Mouse (Mus musculus): ENCODE data around the gene Ola1. TPM values are rescaled to one million over a fixed set of nuclear protein-coding genes. Genes with fewer than 3 reads are reported as not detected.

Gene Ola1
- total RNA-seq, 2 experiments from 2014 or later, result 113 to 120 TPM

- intact Hi-C loops (cut with DNase I), result loop anchor here (10.0 kb wide), 1 partner anchor 565 kb away; no protein-coding TSS in a partner anchor
- DNase-seq (ENCODE audit: low spot score in 2 of 2), result no peak
Measured at GRCm38 (mm10) chr2:73079311-73079710, 139.4 kb downstream of the Ola1 start.

DNA sequence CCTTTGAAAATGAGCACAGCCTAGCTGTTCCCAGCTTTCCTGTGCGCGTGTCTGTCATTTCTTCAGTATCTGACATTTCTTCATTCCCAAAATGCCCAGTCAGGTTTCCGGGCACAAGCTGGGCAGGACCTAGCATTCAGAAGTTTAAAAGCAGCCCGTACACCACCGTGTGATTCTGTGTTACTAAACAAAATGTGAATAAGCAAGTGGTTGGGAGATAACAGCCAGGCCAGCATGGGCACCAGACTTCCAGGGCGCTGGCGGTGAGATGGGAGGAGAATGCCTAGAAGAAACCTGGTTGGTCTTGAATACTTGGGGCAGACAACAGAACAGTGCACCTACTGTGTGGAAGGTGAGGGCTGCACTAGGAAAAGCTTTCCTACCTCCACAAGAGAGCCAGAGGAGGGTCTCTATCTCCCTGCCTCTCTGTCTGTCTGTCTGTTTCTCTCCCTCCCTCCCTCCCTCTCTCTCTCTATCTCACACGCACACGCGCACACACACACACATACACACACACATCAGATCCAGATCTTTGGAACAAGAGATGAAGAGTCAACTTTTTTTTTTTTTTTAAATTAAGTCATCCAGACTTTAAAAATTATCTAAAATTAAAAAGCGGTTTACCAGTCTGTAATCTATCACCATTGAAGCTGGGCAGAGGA, 144.8 kb downstream of the Ola1 start:
- no peak for DNase-seq (ENCODE audit: low spot score in 2 of 2)
- intact Hi-C loops (cut with DNase I), result loop anchor here (10.0 kb wide), 1 partner anchor 559 kb away; no protein-coding TSS in a partner anchor

DNA sequence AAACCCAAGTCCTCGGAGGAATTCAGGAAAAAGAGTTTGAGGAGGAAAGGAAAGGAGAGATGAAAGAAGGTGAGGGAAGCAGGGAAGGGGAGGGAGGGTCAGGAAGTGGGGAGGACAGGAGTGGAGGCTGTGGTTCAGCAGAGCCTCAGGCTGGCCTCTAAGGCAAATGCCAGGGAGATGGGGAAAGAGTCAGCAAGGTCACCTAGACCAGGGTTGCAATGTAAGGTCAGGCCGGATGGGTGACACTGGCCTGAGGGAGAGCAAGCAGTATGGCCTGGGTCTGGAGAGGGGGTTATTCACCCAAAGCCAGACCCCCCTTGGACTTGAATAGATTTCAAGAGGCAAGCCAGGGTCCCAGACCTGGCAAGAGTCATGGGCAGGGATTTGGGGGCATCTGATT, 147.5 kb downstream of the Ola1 start:
- intact Hi-C loops (cut with DNase I), result loop anchor here (10.0 kb wide), 1 partner anchor 556 kb away; no protein-coding TSS in a partner anchor
- no peak for DNase-seq (ENCODE audit: low spot score in 2 of 2)

- no peak for DNase-seq (ENCODE audit: low spot score in 2 of 2)
- intact Hi-C loops (cut with DNase I), result loop anchor here (10.0 kb wide), 1 partner anchor 556 kb away; no protein-coding TSS in a partner anchor
Measured at GRCm38 (mm10) chr2:73070449-73071076, 148.2 kb downstream of the Ola1 start.

GRCm38 (mm10) chr2:73069223-73069825, 149.4 kb downstream of the Ola1 start:
- DNase-seq (ENCODE audit: low spot score in 2 of 2), result no peak
- intact Hi-C loops (cut with DNase I), result no loop called here

DNA sequence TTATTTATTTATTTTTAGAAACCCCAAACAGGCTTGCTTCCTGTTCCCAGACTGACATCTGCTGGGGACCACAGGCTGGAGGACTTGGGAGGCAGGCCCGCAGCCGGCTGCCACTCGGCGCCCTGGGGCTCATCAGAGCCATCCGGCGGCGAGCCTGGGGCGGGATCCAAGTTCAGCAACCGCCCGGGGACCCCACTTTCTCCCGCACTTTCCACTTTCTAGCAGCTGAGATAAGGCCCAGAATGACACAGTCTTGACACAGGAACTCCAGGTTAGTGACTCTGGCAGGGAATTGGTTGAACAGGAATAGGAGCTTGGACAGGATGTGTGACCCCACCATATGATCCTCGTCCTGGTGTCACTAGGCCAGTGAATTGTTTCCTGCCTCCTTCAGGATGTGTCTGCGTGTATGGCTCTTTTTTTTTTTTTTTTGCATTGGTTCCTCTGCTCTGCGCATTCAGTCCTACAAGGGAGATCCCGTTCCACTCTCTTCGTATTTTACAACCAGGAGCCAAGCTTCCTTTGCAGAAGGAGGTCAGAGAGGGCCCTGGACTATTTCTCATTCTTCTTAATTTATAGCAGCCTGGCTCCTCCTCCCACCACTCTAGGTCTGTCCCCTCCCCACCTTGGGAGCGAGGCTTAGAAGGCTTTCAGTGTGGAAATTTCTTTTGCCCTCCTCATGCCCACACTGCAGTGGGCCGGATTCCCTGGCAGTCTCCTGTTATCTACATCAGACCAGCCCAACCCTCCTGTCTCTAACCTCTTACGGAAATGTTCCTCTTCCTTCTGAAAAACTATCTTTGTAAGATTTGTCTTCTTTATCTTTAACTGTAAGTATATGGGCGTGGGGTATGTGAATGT, 152.2 kb downstream of the Ola1 start:
- DNase-seq (ENCODE audit: low spot score in 2 of 2), result no peak
- intact Hi-C loops (cut with DNase I), result no loop called here

GRCm38 (mm10) chr2:73063911-73064619, 154.7 kb downstream of the Ola1 start:
- intact Hi-C loops (cut with DNase I), result no loop called here
- no peak for DNase-seq (ENCODE audit: low spot score in 2 of 2)

DNA sequence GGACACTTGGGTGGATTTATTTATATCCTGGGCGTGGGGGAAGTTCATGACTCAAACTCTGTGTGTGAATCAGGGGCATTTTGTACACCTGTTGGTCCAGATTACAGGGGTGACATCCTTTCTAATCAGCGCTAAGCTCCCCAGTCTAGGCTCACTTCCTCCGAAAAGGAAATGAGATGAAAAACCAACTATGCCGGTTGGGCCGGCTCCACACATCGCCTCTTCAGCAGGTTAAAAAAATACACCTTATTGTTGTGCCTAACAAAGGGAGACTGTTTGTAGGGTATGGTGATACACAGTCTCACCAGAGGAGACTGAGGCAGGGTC, 158.5 kb downstream of the Ola1 start:
- intact Hi-C loops (cut with DNase I), result no loop called here
- DNase-seq (ENCODE audit: low spot score in 2 of 2), result no peak

- DNase-seq (ENCODE audit: low spot score in 2 of 2), result no peak
- intact Hi-C loops (cut with DNase I), result no loop called here
Measured at GRCm38 (mm10) chr2:73059550-73060258, 159.0 kb downstream of the Ola1 start.

- intact Hi-C loops (cut with DNase I), result no loop called here
- no peak for DNase-seq (ENCODE audit: low spot score in 2 of 2)
Measured at GRCm38 (mm10) chr2:73058344-73058743, 160.4 kb downstream of the Ola1 start.

GRCm38 (mm10) chr2:73057589-73057988, 161.1 kb downstream of the Ola1 start:
- intact Hi-C loops (cut with DNase I), result no loop called here
- no peak for DNase-seq (ENCODE audit: low spot score in 2 of 2)

DNA sequence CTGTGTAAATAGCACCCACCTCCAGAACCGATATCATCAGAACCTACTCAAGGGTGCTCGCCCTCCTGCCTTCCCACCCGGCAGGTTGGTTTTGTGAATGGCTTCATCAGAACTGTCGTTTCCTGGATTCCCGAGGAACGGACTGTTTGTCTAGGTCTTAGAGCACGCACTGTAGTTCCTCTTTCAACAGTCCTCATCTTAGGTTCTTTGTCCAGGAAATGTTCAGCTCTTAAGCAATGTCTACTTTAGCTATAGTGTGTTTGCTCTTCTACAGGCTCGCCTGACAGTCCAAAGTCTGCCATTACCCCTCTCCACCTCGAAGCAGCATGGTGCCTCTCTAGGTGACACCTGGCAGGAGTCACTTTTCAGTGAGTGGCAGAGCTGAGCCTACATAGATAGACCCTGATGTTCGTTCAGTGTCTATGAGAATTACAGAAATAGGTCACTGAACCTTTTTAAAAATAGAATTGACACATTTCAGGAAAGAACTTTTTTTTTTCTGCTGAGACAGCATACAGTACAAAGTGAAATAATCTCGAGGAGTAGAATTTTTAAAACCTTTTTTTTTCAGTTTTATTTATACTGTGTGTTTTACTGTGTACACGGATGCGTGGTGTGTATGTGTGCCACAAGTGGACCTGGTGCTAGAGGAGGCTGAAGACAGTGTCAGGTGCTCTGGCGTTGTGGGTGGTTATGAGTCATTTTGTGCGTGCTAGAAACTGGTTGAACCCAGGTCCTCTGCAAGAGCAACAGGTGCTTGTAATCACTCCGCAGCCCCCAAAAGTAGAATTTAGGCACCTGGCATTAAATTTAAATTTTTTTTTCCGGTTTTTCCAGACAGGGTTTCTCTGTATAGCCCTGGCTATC, 162.4 kb downstream of the Ola1 start:
- DNase-seq (ENCODE audit: low spot score in 2 of 2), result no peak
- intact Hi-C loops (cut with DNase I), result no loop called here

- intact Hi-C loops (cut with DNase I), result loop anchor here (5.0 kb wide), 1 partner anchor 57 kb away; no protein-coding TSS in a partner anchor
- peak; percentile 11 to 22 for DNase-seq (ENCODE audit: low spot score in 2 of 2)
Measured at GRCm38 (mm10) chr2:73053791-73054490, 164.8 kb downstream of the Ola1 start.

DNA sequence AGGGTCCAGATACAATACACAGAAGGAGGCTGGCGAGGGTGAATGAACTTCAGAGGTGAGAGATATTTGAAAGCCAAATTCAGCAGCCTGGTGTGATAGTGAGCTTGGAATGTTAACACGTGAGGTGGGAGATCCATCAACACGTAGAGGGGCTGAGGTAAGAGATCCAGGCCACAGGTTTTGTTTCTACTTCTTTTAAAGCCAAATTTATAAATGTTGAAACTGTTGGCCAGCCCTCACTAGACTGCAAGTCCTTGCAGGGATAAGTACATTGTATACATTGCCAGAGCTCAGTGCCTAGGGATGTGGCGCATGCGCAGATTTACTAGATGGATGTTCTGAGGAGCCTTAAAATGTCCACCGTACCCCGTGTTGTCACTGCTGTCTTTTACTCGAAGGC, 168.3 kb downstream of the Ola1 start:
- no peak for DNase-seq (ENCODE audit: low spot score in 2 of 2)
- intact Hi-C loops (cut with DNase I), result loop anchor here (5.0 kb wide), 1 partner anchor 53 kb away; no protein-coding TSS in a partner anchor

- no peak for DNase-seq (ENCODE audit: low spot score in 2 of 2)
- intact Hi-C loops (cut with DNase I), result loop anchor here (5.0 kb wide), 1 partner anchor 53 kb away; no protein-coding TSS in a partner anchor
Measured at GRCm38 (mm10) chr2:73049977-73050376, 168.7 kb downstream of the Ola1 start.

DNA sequence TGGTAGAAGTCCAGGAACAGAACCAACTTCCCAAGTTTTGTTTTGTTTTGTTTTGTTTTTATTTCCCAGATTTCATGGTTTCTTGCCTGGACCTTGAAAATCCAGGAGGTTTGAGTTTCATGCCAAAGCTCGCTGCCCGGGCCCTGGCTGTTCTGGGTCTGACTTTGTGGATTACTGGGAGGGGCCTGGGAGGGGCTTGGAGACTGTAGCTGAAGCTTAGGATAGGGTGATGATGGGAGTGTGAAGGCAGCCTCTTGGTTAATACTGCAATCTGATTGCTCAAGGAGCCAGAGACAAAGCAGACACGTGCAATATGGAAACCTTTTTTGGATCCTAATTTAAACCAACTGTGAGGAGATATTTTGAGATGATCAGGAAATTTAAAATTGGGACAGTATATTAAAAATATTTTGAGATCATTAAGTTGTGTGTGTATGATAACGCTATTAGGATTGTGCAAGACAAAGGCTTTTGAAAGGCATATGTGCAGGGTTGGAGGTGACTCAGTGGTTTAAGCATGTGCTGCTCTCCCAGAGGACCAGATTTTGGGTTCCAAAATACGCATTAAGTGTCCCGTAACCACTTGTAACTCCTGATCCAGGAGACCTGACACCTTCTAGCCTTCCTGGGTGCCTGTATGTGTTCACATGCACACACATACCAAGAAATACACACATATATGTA, 169.6 kb downstream of the Ola1 start:
- intact Hi-C loops (cut with DNase I), result no loop called here
- no peak for DNase-seq (ENCODE audit: low spot score in 2 of 2)

Measured in left cerebral cortex, postnatal 14 days (tissue).